In genomic region chr13:54368181-54368580, GRCm38 (mm10) we compare ENCODE assay signal across 16 mouse cellular contexts. TPM values are rescaled to one million over a fixed set of nuclear protein-coding genes. Genes with fewer than 3 reads are reported as not detected.
"Had no signal": no experiment of that assay in that cellular context is flagged by ENCODE, and none has a peak within 500 bp of the region (broad histone marks: within the 10 kb centered on the region; RNA-seq: fewer than 3 reads in every experiment).

No protein-coding gene starts in this region.

- ATAC-seq: intestine, postnatal 0 days; liver, postnatal 0 days; midbrain, embryonic 13.5 days had no signal

- H3K4me3 ChIP-seq: limb, embryonic 12.5 days; liver, embryonic 13.5 days; lung, embryonic 15.5 days; midbrain, embryonic 13.5 days; neural tube, embryonic 12.5 days had no signal

- H3K36me3 ChIP-seq: limb, embryonic 12.5 days; liver, embryonic 13.5 days; lung, embryonic 15.5 days; midbrain, embryonic 13.5 days; neural tube, embryonic 12.5 days had no signal

- DNase-seq: kidney, adult 8-10 months; kidney, postnatal 25 days; liver; liver, embryonic 13.5 days; lung, postnatal 14 days; thymus, postnatal 4 days had no signal

- H3K4me2 ChIP-seq: limb, embryonic 12.5 days; liver, embryonic 13.5 days; lung, embryonic 15.5 days; midbrain, embryonic 13.5 days; neural tube, embryonic 12.5 days had no signal

- H3K27ac ChIP-seq: limb, embryonic 12.5 days; liver, embryonic 13.5 days; lung, embryonic 15.5 days; macrophage; midbrain, embryonic 13.5 days; neural tube, embryonic 12.5 days; stomach, postnatal 0 days had no signal

- H3K9ac ChIP-seq: limb, embryonic 12.5 days; liver, embryonic 13.5 days; liver, postnatal 0 days; lung, embryonic 15.5 days; midbrain, embryonic 13.5 days; neural tube, embryonic 12.5 days had no signal

- H3K9me3 ChIP-seq: limb, embryonic 12.5 days; liver, embryonic 13.5 days; lung, embryonic 15.5 days; megakaryocyte, embryonic 14.5 days; midbrain, embryonic 13.5 days; neural tube, embryonic 12.5 days had no signal

RNA-seq across cellular contexts. Expression of gene Cplx2, which starts 3.0 kb away (rescaled TPM):
- total RNA-seq: monocyte, adult 5-6 weeks had no signal
- polyA plus RNA-seq: macrophage had no signal
